Mouse (Mus musculus) olfactory bulb, adult 2 months (tissue): ENCODE data around the gene Gm20219.

Source experiments
- CTCF ChIP-seq: fragments of 200-500 bp; IDR thresholded peaks from 2 replicates; pipeline ENCODE4 v1.5.1; 2012; ENCODE audit warnings: low read depth, mild to moderate bottlenecking, low read length, moderate library complexity; ENCODE audit not compliant: insufficient read depth
- POLR2A ChIP-seq: fragments of 200-500 bp; IDR thresholded peaks from 2 replicates; pipeline ENCODE4 v1.6.1; 2012; ENCODE audit warnings: mild to moderate bottlenecking, low read depth, low read length, moderate library complexity; ENCODE audit not compliant: insufficient read depth

- TF ChIP-seq CTCF: no peak
- no peak for TF ChIP-seq POLR2A
Observed at GRCm38 (mm10) chr17:56512310-56512709, 41.9 kb downstream of the Gm20219 start, which contains the start of gene Znrf4.
